Mouse (Mus musculus) myocyte (in vitro differentiated cells): Measurements from ENCODE around the gene Dolpp1. TPM values are rescaled to one million over a fixed set of nuclear protein-coding genes. Genes with fewer than 3 reads are reported as not detected.

ENCODE experiments used
- H3K27me3 ChIP-seq: one replicate; pipeline ENCODE4 v1.6.1; 2011; ENCODE audit not compliant: control insufficient read depth, insufficient read depth, insufficient read length
- H3K36me3 ChIP-seq: one replicate; pipeline ENCODE4 v1.6.1; 2011; ENCODE audit not compliant: control insufficient read depth, insufficient read depth
- H3K4me2 ChIP-seq: one replicate; pipeline ENCODE4 v1.6.1; 2011; ENCODE audit warnings: low read depth, control low read depth
- H3K4me3 ChIP-seq: one replicate; pipeline ENCODE4 v1.5.1; 2011; ENCODE audit warnings: mild to moderate bottlenecking, control low read depth, moderate library complexity
- H3K79me2 ChIP-seq: one replicate; pipeline ENCODE4 v1.6.1; 2011; ENCODE audit not compliant: control insufficient read depth, insufficient read depth
- H3ac ChIP-seq: one replicate; pipeline ENCODE4 v1.6.1; 2011; ENCODE audit not compliant: control insufficient read depth, insufficient read length
- CEBPB ChIP-seq: IDR thresholded peaks from 2 replicates; pipeline ENCODE4 v1.6.1; 2011; ENCODE audit warnings: mild to moderate bottlenecking, moderate library complexity; ENCODE audit not compliant: poor library complexity, insufficient read depth, severe bottlenecking
- E2F4 ChIP-seq: IDR thresholded peaks from one replicate; pipeline ENCODE4 v1.6.1; 2011; ENCODE audit warnings: mild to moderate bottlenecking, control low read depth, moderate library complexity; ENCODE audit not compliant: insufficient read depth
- MAX ChIP-seq: IDR thresholded peaks from one replicate; pipeline ENCODE4 v1.6.1; 2011; ENCODE audit warnings: low read depth, mild to moderate bottlenecking, control low read depth
- MYOD1 ChIP-seq, 3 experiments: IDR thresholded peaks; one replicate each; pipeline ENCODE4 v1.6.1; 2011; ENCODE audit warnings: control low read depth in 2 of 3, low read depth in 2 of 3, mild to moderate bottlenecking in 2 of 3, moderate library complexity in 1 of 3; ENCODE audit not compliant: insufficient read length in 2 of 3, control insufficient read depth in 1 of 3
- MYOG ChIP-seq, 3 experiments: IDR thresholded peaks; one replicate each; pipeline ENCODE4 v1.6.1; 2011; ENCODE audit warnings: control low read depth in 2 of 3, low read depth in 2 of 3, mild to moderate bottlenecking in 2 of 3; ENCODE audit not compliant: insufficient read length in 2 of 3, control insufficient read depth in 1 of 3, insufficient read depth in 1 of 3
- POLR2A ChIP-seq: IDR thresholded peaks from one replicate; pipeline ENCODE4 v1.6.1; 2011; ENCODE audit warnings: low read depth, mild to moderate bottlenecking, control low read depth, moderate library complexity; ENCODE audit not compliant: insufficient read length
- POLR2AphosphoS2 ChIP-seq: IDR thresholded peaks from one replicate; pipeline ENCODE4 v1.6.1; 2011; ENCODE audit warnings: low read depth, control low read depth; ENCODE audit not compliant: insufficient read length
- REST ChIP-seq: IDR thresholded peaks from one replicate; pipeline ENCODE4 v1.6.1; 2011; ENCODE audit warnings: mild to moderate bottlenecking, control low read depth, moderate library complexity; ENCODE audit not compliant: insufficient read depth, insufficient read length
- SRF ChIP-seq: IDR thresholded peaks from one replicate; pipeline ENCODE4 v1.6.1; 2011; ENCODE audit warnings: low read depth; ENCODE audit not compliant: control insufficient read depth, insufficient read length
- TCF12 ChIP-seq: IDR thresholded peaks from one replicate; pipeline ENCODE4 v1.6.1; 2011; ENCODE audit warnings: mild to moderate bottlenecking, control low read depth; ENCODE audit not compliant: poor library complexity, insufficient read depth, severe bottlenecking
- TCF3 ChIP-seq: IDR thresholded peaks from one replicate; pipeline ENCODE4 v1.6.1; 2011; ENCODE audit warnings: low read depth, control low read depth; ENCODE audit not compliant: insufficient read length
- USF1 ChIP-seq: IDR thresholded peaks from one replicate; pipeline ENCODE4 v1.6.1; 2011; ENCODE audit warnings: low read depth, mild to moderate bottlenecking, control low read depth, moderate library complexity
- polyA plus RNA-seq: library from polyadenylated mRNA; unstranded; fragments of >200 nt; fragmentation: generic; extraction: Trizol; gene quantifications from one replicate; pipeline ENCODE4 v1.2.1, GENCODE M21; 2012; ENCODE audit warnings: missing spikeins

Dolpp1 gene
- polyA plus RNA-seq, 1 experiment, result 15.7 TPM

DNA sequence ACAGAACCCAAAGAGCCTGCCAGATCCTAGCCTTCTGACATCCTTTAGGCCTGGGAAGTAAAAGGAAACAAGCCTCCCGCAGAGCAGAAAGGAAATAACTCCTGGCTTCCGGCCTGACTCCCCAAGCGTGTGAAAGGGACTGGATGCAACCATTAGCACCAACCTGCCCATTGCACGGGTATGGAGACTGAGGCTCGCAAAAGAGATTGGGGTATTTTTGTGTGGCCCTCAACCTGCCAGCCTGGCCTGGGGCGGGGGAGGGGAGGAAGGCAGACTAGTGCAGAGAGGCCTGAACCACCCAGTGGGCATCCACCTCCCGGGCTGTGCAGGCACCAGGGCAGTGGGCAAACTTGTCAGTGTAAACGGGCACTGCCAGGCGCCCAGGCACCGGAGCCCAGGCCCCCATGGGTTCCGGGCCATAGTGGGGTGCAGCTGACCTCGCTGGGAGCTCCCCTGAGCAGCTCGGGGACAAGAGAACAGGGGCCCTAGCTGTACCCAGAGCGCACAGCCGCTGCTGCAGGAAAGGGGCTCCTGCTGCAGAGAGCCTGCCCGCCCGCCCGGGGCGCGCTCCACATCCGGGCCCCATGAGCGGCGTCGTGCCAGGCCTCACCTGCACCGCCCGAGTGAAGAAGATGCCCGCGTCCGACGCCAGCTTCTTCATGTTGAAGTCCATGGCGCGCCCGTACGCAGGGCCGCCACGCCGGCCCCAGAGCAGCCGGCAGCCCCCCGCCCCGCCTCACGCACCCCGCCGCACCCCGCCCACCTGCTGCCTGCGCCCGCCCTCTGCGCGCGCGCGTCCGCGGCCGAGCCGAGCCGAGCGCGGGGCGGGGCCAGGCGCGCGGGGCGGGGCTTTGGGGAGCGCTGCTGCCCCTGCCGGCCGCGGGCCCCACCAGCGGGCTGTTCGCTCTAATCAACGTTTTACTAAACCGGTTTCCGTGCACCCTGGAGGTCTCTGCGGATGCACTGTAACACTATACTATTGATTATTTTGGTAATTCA is 33.2 kb upstream of the Dolpp1 start, which contains the start of gene Sh3glb2:
Gene Sh3glb2, minus strand, starts transcription at position 805 of the 999 bp plus-strand sequence.
- Histone ChIP-seq H3K27me3 (no peaks in the 10 kb centered on the region), H3K36me3 (no peaks in the 10 kb centered on the region), H3K79me2 (no peaks in the 10 kb centered on the region), H3ac (peak within 1 kb of the TSS; percentile 12), H3K4me2 (peak within 1 kb of the TSS; percentile 79), H3K4me3 (peak within 1 kb of the TSS; percentile 30)
- TF ChIP-seq USF1, result no peak
- TF ChIP-seq POLR2A, result peak; percentile 71
- TF ChIP-seq E2F4, result no peak
- TF ChIP-seq POLR2AphosphoS2, result peak; percentile 30
- no peak for TF ChIP-seq TCF12
- no peak for TF ChIP-seq MYOG (IDR thresholded peaks at IDR 0.05; ENCODE audit: control insufficient read depth in 1 of 3, insufficient read depth in 1 of 3, insufficient read length in 2 of 3, low read depth in 2 of 3)
- peak in 1 of 3 experiments; percentile 50 for TF ChIP-seq MYOD1 (IDR thresholded peaks at IDR 0.05; ENCODE audit: control insufficient read depth in 1 of 3, insufficient read length in 2 of 3, low read depth in 2 of 3)
- no peak for TF ChIP-seq CEBPB
- no peak for TF ChIP-seq TCF3
- no peak for TF ChIP-seq SRF
- no peak for TF ChIP-seq MAX
- no peak for TF ChIP-seq REST

- Histone ChIP-seq H3K4me2 (no peak overlapping the region), H3K79me2 (peaks cover 12% of the 10 kb centered on the region), H3K27me3 (no peaks in the 10 kb centered on the region), H3K36me3 (no peaks in the 10 kb centered on the region), H3K4me3 (no peak overlapping the region), H3ac (no peak overlapping the region)
- no peak for TF ChIP-seq CEBPB
- no peak for TF ChIP-seq MAX
- no peak for TF ChIP-seq E2F4
- no peak for TF ChIP-seq POLR2AphosphoS2
- no peak for TF ChIP-seq TCF3
- no peak for TF ChIP-seq POLR2A
- no peak for TF ChIP-seq MYOG (IDR thresholded peaks at IDR 0.05; ENCODE audit: control insufficient read depth in 1 of 3, insufficient read depth in 1 of 3, insufficient read length in 2 of 3, low read depth in 2 of 3)
- TF ChIP-seq TCF12, result no peak
- TF ChIP-seq MYOD1 (IDR thresholded peaks at IDR 0.05; ENCODE audit: control insufficient read depth in 1 of 3, insufficient read length in 2 of 3, low read depth in 2 of 3), result no peak
- no peak for TF ChIP-seq SRF
- no peak for TF ChIP-seq REST
- TF ChIP-seq USF1, result no peak
Measured at GRCm38 (mm10) chr2:30360626-30361025, 31.4 kb upstream of the Dolpp1 start.

DNA sequence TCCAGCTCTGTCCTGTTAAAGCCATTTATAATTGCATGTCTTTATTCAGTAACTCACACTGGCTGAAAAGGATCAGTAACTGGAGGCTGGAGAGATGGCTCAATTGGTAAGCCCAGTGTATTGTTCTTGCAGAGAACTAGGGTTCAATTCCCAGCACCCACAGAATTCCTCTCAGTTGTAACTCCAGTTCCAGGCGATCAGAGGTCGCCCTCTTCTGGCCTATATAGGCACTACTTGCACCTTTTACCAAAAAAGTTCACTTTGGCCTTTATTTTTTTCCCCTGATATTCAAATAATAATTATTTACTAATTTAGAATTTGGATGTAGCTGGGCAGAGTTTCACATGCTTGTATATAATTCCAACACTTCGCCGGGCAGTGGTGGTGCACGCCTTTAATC is 29.2 kb upstream of the Dolpp1 start:
- Histone ChIP-seq H3K79me2 (peaks cover 15% of the 10 kb centered on the region), H3K4me2 (no peak overlapping the region), H3ac (no peak overlapping the region), H3K4me3 (no peak overlapping the region), H3K36me3 (no peaks in the 10 kb centered on the region), H3K27me3 (no peaks in the 10 kb centered on the region)
- TF ChIP-seq SRF (no peak), POLR2AphosphoS2 (no peak), TCF3 (no peak), CEBPB (no peak), TCF12 (no peak), MAX (no peak), USF1 (no peak), MYOG (IDR thresholded peaks at IDR 0.05; ENCODE audit: control insufficient read depth in 1 of 3, insufficient read depth in 1 of 3, insufficient read length in 2 of 3, low read depth in 2 of 3) (no peak), E2F4 (no peak)

DNA sequence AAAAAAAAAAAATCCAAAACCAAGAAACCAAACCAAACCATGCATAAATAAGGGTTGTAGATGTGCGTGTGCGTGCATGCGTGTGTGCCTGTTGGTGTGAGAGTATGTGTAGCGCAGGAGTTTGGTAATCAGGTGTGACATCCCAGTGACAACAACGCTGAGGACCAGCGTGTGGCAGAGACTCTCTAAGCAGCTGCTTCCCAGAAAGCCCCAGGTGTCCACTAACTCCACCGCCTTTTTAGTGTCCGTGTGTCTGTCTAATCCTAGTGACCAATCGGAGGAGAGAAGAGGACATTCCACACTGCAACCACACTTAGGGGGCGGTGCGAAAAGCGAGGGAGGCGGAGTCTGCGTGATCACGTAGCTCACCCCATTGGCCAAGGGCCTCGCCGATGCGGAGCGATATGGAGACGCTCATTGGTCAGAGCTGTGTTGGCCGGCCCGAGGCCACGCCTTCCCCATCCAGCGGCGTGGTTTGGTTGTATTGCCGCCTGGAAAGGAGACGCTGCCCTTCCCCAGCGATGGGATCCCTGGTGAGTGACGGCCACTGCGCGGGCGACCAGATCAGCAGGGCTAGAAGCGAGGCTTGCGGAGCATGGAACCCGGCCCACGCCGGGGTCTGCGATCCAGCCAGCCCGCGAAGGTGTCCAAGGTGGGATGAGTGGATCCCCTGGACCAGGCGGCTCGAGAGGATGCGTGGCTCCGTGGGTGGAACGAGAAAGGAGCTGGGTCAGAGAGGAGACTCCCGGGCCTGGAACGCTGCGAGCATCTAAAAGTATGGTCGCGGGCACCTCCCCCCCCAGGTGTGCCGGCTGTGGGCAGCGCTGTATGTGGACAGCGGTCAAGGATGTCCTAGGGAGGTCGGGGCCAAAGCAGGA is 28.0 kb upstream of the Dolpp1 start, which contains the start of gene Miga2:
Gene Miga2, plus strand, starts transcription at position 461 of the 878 bp plus-strand sequence.
- peaks cover 1% of the 10 kb centered on the region for H3K36me3 ChIP-seq
- peak within 1 kb of the TSS; percentile 62 for H3ac ChIP-seq
- TF ChIP-seq MYOG (IDR thresholded peaks at IDR 0.05; ENCODE audit: control insufficient read depth in 1 of 3, insufficient read depth in 1 of 3, insufficient read length in 2 of 3, low read depth in 2 of 3), result peak in 2 of 3 experiments; percentile 57 to 67
- peak; percentile 17 for TF ChIP-seq TCF12
- TF ChIP-seq MAX, result no peak
- TF ChIP-seq USF1, result no peak
- TF ChIP-seq POLR2A, result peak; percentile 79
- peak; percentile 89 for TF ChIP-seq POLR2AphosphoS2
- TF ChIP-seq SRF, result peak; percentile 77
- TF ChIP-seq REST, result no peak
- TF ChIP-seq E2F4, result peak; percentile 18
- peak; percentile 10 to 72 (median 71) for TF ChIP-seq MYOD1 (IDR thresholded peaks at IDR 0.05; ENCODE audit: control insufficient read depth in 1 of 3, insufficient read length in 2 of 3, low read depth in 2 of 3)
- TF ChIP-seq TCF3, result no peak
- TF ChIP-seq CEBPB, result no peak
- H3K79me2 ChIP-seq, result peaks cover 15% of the 10 kb centered on the region
- peak within 1 kb of the TSS; percentile 67 for H3K4me3 ChIP-seq
- H3K4me2 ChIP-seq, result peak within 1 kb of the TSS; percentile 99
- no peaks in the 10 kb centered on the region for H3K27me3 ChIP-seq
